Mouse (Mus musculus) lung, embryonic 16.5 days (tissue): ENCODE measurements around the gene Pard3. TPM values are rescaled to one million over a fixed set of nuclear protein-coding genes. Genes with fewer than 3 reads are reported as not detected.

Experiments used
- ATAC-seq: fragments of 200-750 bp; cut with Nextera tagmentation; 2 replicates; pipeline ENCODE4 v1.8.0; 2017; ENCODE audit warnings: low read depth, mild to moderate bottlenecking, moderate library complexity
- H3K27ac ChIP-seq: fragments of 300-500 bp; sonication (generic); 2 replicates; pipeline ENCODE4 v1.5.1; 2014; ENCODE audit warnings: mild to moderate bottlenecking, control low read depth, low read length
- H3K27me3 ChIP-seq: fragments of 300-500 bp; sonication (generic); 2 replicates; pipeline ENCODE4 v1.6.1; 2014; ENCODE audit warnings: low read depth, low read length, mixed read lengths; ENCODE audit not compliant: control insufficient read depth, insufficient read depth
- H3K36me3 ChIP-seq: fragments of 300-500 bp; sonication (generic); 2 replicates; pipeline ENCODE4 v1.6.1; 2014; ENCODE audit warnings: low read length; ENCODE audit not compliant: control insufficient read depth, insufficient read depth
- H3K4me1 ChIP-seq: fragments of 300-500 bp; sonication (generic); replicated peaks from 2 replicates; pipeline ENCODE4 v1.6.1; 2014; ENCODE audit warnings: low read length, mixed read lengths; ENCODE audit not compliant: control insufficient read depth, insufficient read depth
- H3K4me2 ChIP-seq: fragments of 300-500 bp; sonication (generic); 2 replicates; pipeline ENCODE4 v1.6.1; 2014; ENCODE audit warnings: low read depth, low read length, control low read depth
- H3K4me3 ChIP-seq: fragments of 300-500 bp; sonication (generic); 2 replicates; pipeline ENCODE4 v1.5.1; 2014; ENCODE audit warnings: mild to moderate bottlenecking, low read length, control low read depth
- H3K9ac ChIP-seq: fragments of 300-500 bp; sonication (generic); 2 replicates; pipeline ENCODE4 v1.6.1; 2014; ENCODE audit warnings: low read length, control low read depth
- H3K9me3 ChIP-seq: fragments of 300-500 bp; sonication (generic); 2 replicates; pipeline ENCODE4 v1.6.1; 2016; ENCODE audit warnings: low read length; ENCODE audit not compliant: control insufficient read depth
- WGBS: fragments of 180-500 bp; shearing (Covaris S2); extraction: QIAGEN DNeasy Blood & Tissue Kit; methylation state at CpG from one replicate; pipeline ENCODE4 v1.1.7; 2014; 5-methylcytosine and 5-hydroxymethylcytosine counted together
- polyA plus RNA-seq: library from polyadenylated mRNA; unstranded; fragments of >200 nt; fragmentation: Nextera tagmentation; extraction: Ambion mirVana; gene quantifications from 2 replicates; pipeline ENCODE4 v1.2.1, GENCODE M21; 2015

Pard3 gene
- polyA plus RNA-seq, 1 experiment from 2014 or later, result 19.0 TPM

DNA sequence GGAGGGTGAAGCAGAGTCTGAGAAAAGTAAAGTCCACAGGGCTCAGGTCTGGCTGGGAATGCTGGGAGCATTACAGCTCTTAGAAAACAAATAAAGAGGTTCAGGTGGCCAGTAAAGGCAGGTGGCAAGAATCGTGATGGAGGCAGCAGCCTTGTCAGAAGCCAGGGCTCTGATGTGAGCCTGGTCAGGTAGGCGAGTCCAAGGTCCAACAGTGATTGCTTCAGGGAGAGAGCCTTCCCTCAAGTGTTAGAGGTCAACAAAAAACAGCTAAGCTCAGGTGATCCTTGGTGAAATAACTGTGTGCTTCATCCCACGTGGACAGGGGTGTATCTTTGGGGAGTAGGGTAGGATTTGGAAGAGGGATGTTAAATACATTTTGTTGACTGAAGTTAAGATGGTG lies 397.5 kb downstream of the Pard3 start:
- ATAC-seq, result no peak

DNA sequence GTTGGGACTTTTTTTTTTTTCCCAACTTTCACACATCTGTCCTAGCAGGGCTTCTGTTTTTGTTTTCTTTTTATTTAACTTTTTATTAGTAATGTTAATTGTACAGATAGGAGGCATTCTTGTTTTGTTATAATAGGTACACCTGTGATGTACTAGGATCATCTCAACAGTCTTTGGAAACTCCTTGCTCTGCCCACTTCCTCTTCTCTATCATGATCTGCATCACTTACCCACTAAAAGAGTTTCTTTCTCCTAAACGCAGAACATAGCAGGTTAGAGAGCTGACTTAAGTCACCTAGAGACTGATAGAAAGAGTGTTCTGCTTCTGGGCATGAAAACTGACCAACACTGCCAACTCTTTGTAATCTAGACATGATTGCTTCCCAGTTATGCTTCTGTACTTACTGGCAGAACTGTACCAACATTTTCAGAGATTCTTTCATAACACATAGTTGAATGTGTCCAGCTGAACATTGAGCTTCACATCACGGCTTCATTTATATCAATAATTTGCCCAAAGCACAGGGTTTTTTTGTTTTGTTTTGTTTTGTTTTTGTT lies 398.8 kb downstream of the Pard3 start:
- Histone ChIP-seq H3K9ac (no peak overlapping the region), H3K27ac (no peak overlapping the region), H3K27me3 (no peaks in the 10 kb centered on the region), H3K4me2 (no peak overlapping the region), H3K9me3 (no peaks in the 10 kb centered on the region), H3K4me3 (no peak overlapping the region), H3K36me3 (no peaks in the 10 kb centered on the region), H3K4me1 (no peaks in the 10 kb centered on the region)
- 76% methylated on average over 2 of the region's 2 CpGs for WGBS
- no peak for ATAC-seq

More for the DNA sequence above, 397.5 kb downstream of the Pard3 start:
- no peak overlapping the region for H3K9ac ChIP-seq
- H3K27me3 ChIP-seq, result no peaks in the 10 kb centered on the region
- no peak overlapping the region for H3K4me3 ChIP-seq
- no peak overlapping the region for H3K4me2 ChIP-seq
- H3K9me3 ChIP-seq, result no peaks in the 10 kb centered on the region
- 75% methylated on average over 3 of the region's 3 CpGs for WGBS
- no peaks in the 10 kb centered on the region for H3K36me3 ChIP-seq
- H3K27ac ChIP-seq, result no peak overlapping the region
- no peaks in the 10 kb centered on the region for H3K4me1 ChIP-seq

DNA sequence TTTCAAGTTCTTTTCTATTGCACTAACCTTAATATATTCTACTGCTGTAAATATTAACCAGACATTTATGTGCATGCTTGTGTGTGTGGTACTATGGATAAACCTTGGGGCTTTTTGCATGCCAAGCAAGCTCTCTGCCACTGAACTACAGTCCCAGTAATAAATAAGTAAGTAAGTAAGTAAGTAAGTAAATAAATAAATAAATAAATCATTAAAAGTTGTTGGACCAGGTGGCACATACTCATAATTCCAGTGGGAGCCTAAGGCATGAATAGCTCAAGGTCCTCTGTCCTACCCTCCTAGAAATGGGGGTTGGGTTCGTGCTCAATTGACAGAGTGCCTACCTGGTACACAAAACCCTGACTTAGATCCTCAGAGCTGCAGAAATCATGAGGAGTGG lies 400.6 kb downstream of the Pard3 start:
- no peak overlapping the region for H3K27ac ChIP-seq
- no peak overlapping the region for H3K9ac ChIP-seq
- H3K36me3 ChIP-seq, result no peaks in the 10 kb centered on the region
- ATAC-seq, result no peak
- no peaks in the 10 kb centered on the region for H3K9me3 ChIP-seq
- WGBS, result 96% methylated on average over 1 of the region's 1 CpGs
- H3K4me3 ChIP-seq, result no peak overlapping the region
- no peaks in the 10 kb centered on the region for H3K27me3 ChIP-seq
- H3K4me1 ChIP-seq, result no peaks in the 10 kb centered on the region
- H3K4me2 ChIP-seq, result no peak overlapping the region

DNA sequence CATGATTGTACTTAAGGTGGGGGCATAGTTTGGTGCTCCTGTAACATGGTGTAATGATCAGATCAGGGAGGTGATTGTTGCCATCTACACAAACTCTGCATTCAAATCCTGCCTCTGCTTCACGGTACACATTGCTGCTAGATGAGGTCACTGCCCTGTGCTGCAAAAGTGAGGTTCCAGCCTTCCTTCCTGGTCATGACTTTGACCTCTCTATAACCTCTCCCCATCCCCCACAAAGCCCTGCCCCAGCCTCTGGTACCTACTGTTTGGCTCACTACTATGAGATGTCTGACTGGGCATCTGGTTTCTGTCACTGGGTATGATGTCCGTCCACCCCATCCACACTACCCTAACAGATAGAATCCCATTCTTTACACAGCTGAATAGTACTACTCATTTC lies 408.5 kb downstream of the Pard3 start:
- H3K9me3 ChIP-seq, result no peaks in the 10 kb centered on the region
- H3K4me2 ChIP-seq, result no peak overlapping the region
- no peak overlapping the region for H3K4me3 ChIP-seq
- WGBS, result 59% methylated on average over 2 of the region's 2 CpGs
- H3K27ac ChIP-seq, result no peak overlapping the region
- ATAC-seq, result no peak
- H3K27me3 ChIP-seq, result no peaks in the 10 kb centered on the region
- no peak overlapping the region for H3K9ac ChIP-seq
- no peaks in the 10 kb centered on the region for H3K36me3 ChIP-seq
- no peaks in the 10 kb centered on the region for H3K4me1 ChIP-seq

DNA sequence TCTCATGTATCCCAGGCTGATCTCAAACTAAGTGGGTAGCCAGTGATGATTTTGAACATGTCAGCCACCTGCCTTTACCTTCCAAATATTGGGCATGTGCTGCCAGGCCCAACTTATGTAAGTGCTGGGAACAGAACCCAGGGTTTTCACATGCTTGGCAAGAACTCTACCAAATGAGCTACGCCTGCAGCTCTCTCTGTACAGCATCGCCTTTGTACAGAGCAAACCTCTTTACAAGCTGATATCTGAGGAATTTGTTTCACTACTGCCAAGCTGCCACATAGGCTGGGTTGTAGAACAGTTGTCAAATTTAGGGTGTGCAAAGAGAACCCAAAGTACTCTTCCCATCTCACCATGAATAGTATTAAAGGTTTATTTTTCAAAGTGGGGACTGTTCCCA lies 416.3 kb downstream of the Pard3 start:
- H3K9me3 ChIP-seq, result no peaks in the 10 kb centered on the region
- H3K9ac ChIP-seq, result no peak overlapping the region
- no peaks in the 10 kb centered on the region for H3K27me3 ChIP-seq
- H3K27ac ChIP-seq, result no peak overlapping the region
- no peaks in the 10 kb centered on the region for H3K4me1 ChIP-seq
- no peak for ATAC-seq
- 58% methylated on average over 2 of the region's 2 CpGs for WGBS
- H3K4me2 ChIP-seq, result no peak overlapping the region
- no peak overlapping the region for H3K4me3 ChIP-seq
- no peaks in the 10 kb centered on the region for H3K36me3 ChIP-seq

DNA sequence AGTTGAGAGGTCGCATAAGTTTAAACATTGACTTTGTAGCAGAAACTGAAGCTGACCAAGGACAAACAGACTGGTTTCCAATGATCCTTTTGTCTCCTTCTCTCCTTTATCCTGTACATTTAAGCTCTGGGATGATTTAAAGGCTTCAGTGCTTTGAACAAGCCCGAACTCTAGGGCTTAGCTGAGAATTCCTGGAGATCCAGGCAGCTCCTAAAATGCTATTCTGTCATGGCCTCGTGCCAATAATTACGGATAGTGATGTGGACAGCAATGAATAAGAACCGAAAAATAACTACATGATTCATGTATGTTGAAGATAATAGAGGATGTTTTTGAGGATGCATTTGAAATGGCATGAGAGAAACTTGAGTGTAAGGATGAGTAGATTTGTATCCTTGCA lies 421.9 kb downstream of the Pard3 start:
- no peak overlapping the region for H3K27ac ChIP-seq
- H3K4me3 ChIP-seq, result no peak overlapping the region
- H3K4me2 ChIP-seq, result no peak overlapping the region
- no peaks in the 10 kb centered on the region for H3K9me3 ChIP-seq
- ATAC-seq, result no peak
- no peaks in the 10 kb centered on the region for H3K27me3 ChIP-seq
- H3K9ac ChIP-seq, result no peak overlapping the region
- no peaks in the 10 kb centered on the region; the same call in 1 of the 2 replicates for H3K36me3 ChIP-seq
- WGBS, result 32% methylated on average over 5 of the region's 5 CpGs
- no peaks in the 10 kb centered on the region for H3K4me1 ChIP-seq

DNA sequence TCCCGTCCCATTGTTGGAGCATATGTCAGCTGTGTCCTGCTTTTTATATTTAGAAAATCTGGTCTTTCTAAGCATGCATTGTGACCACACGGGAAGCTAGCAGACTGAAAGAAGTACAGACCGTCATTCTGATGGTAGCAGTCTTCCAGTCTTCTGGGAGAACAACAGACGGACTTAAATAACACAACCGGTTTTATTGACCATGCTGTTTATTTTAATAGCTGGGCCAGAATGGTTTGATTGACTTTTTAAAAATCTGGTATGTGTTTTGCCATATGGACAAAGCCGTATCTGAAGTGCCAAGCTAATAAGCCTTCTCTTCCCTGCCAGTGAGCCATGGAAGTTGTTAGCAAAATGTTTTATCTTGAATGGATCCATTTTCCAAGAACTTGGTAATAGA lies 428.3 kb downstream of the Pard3 start:
- Histone ChIP-seq H3K4me2 (no peak overlapping the region), H3K4me1 (no peaks in the 10 kb centered on the region), H3K27me3 (no peaks in the 10 kb centered on the region), H3K36me3 (no peaks in the 10 kb centered on the region; the same call in 1 of the 2 replicates), H3K9me3 (no peaks in the 10 kb centered on the region), H3K4me3 (no peak overlapping the region), H3K9ac (no peak overlapping the region), H3K27ac (no peak overlapping the region)
- ATAC-seq, result no peak
- 72% methylated on average over 6 of the region's 6 CpGs for WGBS

DNA sequence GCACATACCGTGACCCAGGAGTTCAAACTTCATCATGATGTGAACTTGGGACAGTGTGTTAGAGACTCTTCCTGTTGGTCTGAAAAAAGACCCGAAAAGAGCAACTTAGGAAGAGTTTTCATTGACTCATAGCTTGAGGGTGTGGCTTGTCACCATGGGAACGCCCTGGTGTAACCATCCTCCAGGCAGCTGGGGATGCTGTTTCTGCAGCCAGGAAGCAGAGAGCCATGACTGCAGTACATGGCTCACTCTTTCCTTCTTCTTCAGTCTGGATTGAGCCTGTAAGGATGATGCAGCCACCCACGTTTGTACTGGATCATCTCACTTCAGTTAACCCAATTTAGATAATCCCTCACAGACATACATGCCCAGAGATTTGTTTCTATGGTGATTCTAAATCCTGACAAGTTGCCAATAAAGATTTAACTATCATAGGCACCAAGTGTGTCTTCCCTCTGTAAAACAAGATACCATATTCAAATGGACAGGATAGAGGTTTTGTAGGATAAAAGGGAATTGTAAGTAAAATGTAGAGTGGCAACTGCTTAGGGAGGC lies 431.6 kb downstream of the Pard3 start:
- H3K27ac ChIP-seq, result no peak overlapping the region
- no peak overlapping the region for H3K4me3 ChIP-seq
- WGBS, result 70% methylated on average over 4 of the region's 4 CpGs
- no peaks in the 10 kb centered on the region for H3K9me3 ChIP-seq
- H3K27me3 ChIP-seq, result no peaks in the 10 kb centered on the region
- no peak overlapping the region for H3K9ac ChIP-seq
- no peaks in the 10 kb centered on the region for H3K36me3 ChIP-seq
- ATAC-seq, result no peak
- no peaks in the 10 kb centered on the region for H3K4me1 ChIP-seq
- H3K4me2 ChIP-seq, result no peak overlapping the region

DNA sequence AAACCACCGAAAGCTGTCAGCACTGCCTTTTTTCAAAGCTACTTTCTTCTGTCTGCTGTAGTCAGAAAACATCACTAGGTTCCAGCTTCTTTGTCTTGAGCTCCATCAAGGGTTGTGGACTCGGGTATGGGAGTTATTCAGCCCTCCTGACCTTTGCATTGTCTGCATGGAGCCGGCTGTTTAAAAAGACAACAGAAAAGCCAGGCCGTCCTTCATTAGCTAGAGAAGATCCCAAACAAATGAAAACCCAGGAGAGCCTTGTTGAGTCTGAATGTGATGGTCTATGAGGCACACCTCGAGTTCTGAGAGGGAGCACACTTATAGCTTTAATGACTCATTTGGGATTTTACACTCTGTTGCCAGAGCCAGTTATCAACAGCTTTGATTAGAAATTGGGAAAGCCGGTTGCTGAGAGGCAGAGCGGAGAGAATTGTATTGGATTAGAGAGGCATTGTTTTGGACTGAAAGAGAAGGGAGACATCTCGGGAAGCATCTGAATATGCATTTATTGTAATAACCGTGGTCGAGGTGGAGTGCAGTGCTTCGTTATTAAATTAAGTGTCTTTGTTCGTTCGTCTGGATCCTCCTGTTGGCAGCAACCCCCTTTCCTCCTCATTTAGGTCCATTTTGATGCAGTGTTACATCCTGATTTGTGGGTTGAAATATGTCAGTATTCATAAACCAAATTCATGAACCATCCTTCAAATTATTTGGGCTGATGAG lies 435.5 kb downstream of the Pard3 start:
- 68% methylated on average over 13 of the region's 13 CpGs for WGBS
- no peak overlapping the region for H3K27ac ChIP-seq
- H3K9ac ChIP-seq, result no peak overlapping the region
- no peaks in the 10 kb centered on the region for H3K36me3 ChIP-seq
- H3K27me3 ChIP-seq, result no peaks in the 10 kb centered on the region
- H3K9me3 ChIP-seq, result no peaks in the 10 kb centered on the region
- H3K4me3 ChIP-seq, result no peak overlapping the region
- no peak for ATAC-seq
- H3K4me1 ChIP-seq, result no peaks in the 10 kb centered on the region
- no peak overlapping the region for H3K4me2 ChIP-seq
